Mouse (Mus musculus) thymus, postnatal 4 days (tissue): ENCODE data around the gene Tpt1.

Source experiments
- DNase-seq: peaks from one replicate; pipeline ENCODE4 v3.0.0; 2021

Tpt1 gene

DNA sequence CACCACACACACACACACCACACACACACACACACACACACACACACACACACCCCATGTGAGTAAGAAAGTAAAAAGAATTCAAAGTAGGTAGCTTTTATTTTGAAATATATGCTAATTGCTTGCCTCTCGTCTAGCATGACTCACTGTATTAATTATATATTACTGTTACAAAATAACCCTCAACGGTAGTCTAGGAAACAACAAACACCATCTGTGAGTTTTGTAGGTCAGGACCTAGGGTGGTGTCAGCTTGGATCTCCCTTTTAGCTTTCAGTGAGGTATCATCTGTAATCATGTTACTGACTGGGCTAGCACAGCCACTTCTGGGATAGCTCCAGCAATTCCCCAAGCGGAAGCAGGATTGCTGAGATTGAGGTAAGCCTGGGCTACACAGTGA is 32.4 kb downstream of the Tpt1 start:
- no peak for DNase-seq

GRCm38 (mm10) chr14:75878980-75879379 is 34.1 kb downstream of the Tpt1 start:
- DNase-seq = no peak

DNA sequence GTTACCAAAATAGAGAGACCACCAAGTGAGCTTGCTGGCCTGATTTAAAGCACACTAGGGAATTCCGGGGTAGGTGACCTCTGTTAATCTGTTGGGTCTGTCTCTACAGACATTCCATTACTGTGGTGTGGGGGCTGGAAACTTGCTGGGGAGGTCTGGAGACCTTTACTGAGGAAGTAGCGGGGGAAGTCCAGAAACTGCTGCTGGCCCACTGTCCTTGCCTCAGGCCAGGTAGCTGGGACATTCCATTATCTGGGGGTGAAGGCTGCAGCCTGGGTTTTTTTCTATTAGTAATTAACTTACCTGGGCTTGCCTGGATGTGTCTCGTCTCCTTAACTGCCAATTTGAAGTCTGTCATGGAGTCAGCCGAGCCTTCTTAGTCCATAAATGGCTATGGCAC is 37.0 kb downstream of the Tpt1 start:
- DNase-seq = no peak

DNA sequence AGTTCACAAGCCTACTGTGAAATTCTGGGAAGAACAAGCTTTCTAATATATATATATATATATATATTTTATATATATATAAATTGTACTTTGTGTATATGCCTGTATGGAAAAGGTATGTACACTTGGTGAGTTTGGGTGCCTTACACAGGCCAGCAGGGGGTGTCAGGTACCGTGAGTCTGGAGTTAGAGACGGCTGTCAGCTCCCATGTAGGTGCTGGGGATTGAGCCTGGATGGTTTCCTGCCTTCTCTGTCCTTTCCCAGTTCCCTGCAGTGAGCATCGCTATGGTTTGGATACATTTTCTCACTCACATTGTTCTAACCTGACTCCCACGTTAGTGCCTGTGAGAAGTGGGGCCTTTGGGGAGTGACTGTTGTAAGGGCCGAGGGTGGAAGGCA is 38.4 kb downstream of the Tpt1 start:
- no peak for DNase-seq

DNA sequence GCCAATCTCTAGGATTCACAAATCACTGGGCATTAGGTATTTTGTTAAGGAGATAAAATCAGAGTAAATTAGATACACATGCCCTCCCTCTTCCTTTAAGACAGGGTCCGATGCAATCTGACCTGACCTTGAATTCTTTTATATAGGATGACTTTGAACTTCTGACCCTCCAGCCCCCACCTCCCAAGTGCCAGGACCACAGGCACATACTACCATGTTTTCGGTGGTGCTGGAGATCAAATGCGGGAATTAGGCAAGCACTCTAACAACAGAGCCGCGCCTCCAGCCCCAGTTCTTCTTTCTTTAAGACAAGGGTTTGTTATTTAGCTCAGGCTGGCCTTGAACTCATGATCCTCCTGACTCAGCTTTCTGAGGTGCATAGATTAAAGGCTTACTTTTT is 39.0 kb downstream of the Tpt1 start:
- DNase-seq = no peak

DNA sequence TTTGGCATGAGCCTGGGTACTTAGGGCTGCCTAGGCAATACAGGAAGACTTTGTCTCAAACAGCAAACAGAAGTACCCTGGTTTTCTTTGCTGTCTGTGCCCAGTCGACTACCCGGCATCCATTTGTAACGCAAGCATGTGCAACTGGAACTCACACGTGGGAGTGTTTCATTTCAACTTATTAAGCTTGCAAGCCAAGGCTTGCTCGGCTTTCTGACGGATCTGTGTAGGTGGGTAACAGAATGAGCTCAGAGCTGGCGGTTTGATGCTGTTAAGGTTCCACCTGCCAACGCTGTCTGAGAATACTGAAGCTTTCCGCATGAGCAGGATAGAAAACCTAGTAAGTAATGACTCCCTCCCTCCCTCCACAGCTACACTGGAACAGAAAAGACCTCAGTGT is 47.2 kb downstream of the Tpt1 start:
- DNase-seq = no peak
